Mouse (Mus musculus) left cerebral cortex, postnatal 36 days (tissue): ENCODE measurements around the gene Napsa. TPM values are rescaled to one million over a fixed set of nuclear protein-coding genes. Genes with fewer than 3 reads are reported as not detected.

Experiments used
- DNase-seq, 2 experiments: peaks; one replicate each; pipeline ENCODE4 v3.0.0; 2021 to 2022; ENCODE audit warnings: low spot score in 2 of 2, mixed read lengths in 1 of 2
- intact Hi-C: fragments of 180-260 bp; cut with DNase I; formaldehyde crosslinking; loops from one replicate; pipeline ENCODE4 v1.15.1; 2025
- total RNA-seq, 2 experiments: library from RNA; stranded (reverse); gene quantifications; 2 replicates each; pipeline ENCODE4 v1.2.3; 2021

Napsa gene
- total RNA-seq, 2 experiments from 2014 or later = not detected

DNA sequence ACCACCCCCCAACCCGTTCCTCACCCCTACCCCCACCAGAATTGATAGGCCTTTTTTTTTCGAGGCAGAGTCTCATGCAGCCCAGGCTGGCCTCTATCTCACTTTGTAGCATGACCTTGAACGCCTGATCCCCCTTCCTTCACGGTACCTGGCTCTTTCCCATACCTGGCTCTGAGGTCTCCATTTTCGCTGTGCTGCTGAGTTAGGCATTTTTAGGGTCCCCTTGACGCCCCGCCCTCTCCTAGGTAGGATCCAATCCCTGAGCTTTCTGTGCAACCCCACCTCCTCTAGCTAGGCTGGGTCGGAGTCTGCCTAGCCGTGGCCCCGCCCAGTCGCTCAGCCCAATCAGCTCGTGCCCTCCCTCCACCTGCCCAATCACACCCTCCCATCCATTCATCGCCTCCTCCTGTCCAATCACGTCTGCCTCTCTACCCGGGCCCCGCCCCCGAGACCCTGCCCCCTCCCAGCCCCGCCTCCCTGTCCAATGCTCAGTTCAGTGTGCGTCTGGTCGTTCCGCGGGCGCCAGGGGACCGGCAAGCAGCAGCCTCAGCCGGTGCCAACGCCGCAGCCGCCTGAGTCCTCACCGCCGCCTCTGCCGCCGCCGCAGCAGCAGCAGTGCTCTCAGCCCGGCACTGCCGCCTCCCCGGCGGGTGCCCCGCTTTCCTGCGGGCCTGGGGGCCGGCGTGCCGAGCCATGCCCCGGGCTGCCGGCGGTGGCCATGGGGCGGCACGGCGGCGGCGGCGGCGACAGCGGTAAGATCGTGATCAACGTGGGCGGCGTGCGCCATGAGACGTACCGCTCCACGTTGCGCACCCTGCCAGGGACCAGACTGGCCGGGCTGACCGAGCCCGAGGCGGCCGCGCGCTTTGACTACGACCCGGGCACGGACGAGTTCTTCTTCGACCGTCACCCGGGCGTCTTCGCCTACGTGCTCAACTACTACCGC, 18.5 kb downstream of the Napsa start, which contains the start of gene Kcnc3:
TSS of gene Kcnc3 (plus strand) at position 263 of the 946 bp plus-strand sequence.
- peak; percentile 91 to 93 for DNase-seq
- intact Hi-C loops = no loop called here

- intact Hi-C loops = no loop called here
These were observed 19.4 kb downstream of the Napsa start for GRCm38 (mm10) chr7:44591348-44592116.

GRCm38 (mm10) chr7:44593051-44593450, 20.9 kb downstream of the Napsa start:
- intact Hi-C loops = no loop called here
- no peak for DNase-seq

More at GRCm38 (mm10) chr7:44591348-44592116, 19.4 kb downstream of the Napsa start:
- peak; percentile 37 to 58 for DNase-seq

- intact Hi-C loops = no loop called here
These were observed 21.6 kb downstream of the Napsa start for GRCm38 (mm10) chr7:44593775-44594174.

DNA sequence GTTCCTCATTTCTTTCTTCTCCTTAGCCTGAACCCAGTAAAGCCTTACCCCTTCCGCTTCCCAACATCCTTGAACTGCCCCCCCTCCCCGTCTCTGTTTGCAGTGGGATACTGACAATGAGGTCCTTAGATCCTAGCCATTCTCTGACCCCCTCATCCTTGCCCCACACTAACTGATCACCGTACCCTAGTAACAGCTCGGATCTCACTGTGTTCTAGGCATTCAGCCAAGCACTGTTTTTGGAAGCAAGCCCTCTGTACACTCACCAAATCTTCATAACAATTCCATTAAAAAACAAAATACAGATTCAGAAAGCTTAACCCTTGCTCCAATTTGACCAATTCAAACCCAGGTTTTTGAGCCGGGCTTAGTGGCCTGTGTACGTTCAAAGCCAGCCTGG, 22.1 kb downstream of the Napsa start:
- intact Hi-C loops = no loop called here
- DNase-seq = no peak

More at GRCm38 (mm10) chr7:44593775-44594174, 21.6 kb downstream of the Napsa start:
- peak; percentile 86 to 89 for DNase-seq

DNA sequence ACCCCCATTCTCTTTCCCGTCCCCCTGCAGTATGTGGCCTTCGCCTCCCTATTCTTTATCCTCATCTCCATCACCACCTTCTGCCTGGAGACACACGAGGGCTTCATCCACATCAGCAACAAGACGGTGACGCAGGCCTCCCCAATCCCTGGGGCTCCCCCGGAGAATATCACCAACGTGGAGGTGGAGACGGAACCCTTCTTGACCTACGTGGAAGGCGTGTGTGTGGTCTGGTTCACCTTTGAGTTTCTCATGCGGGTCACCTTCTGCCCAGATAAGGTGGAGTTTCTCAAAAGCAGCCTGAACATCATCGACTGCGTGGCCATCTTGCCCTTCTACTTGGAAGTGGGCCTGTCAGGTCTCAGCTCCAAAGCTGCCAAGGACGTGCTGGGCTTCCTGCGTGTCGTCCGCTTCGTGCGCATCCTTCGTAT, 23.0 kb downstream of the Napsa start:
- intact Hi-C loops = no loop called here
- no peak for DNase-seq

DNA sequence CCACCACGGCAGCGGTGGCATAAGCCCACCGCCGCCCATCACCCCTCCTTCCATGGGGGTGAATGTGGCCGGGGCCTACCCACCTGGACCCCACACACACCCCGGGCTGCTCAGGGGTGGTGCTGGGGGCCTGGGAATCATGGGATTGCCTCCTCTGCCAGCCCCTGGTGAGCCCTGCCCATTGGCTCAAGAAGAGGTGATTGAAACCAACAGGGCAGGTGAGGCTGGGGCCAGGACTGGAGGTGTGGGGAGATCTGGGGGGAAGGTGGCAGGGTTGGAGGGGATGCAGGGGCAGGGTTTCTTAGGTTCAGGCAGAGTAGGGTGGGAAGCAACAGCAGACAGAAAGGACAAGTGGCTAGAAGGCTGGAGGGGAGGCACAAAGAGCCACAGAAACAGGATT, 23.9 kb downstream of the Napsa start:
- intact Hi-C loops = no loop called here
- no peak for DNase-seq

DNA sequence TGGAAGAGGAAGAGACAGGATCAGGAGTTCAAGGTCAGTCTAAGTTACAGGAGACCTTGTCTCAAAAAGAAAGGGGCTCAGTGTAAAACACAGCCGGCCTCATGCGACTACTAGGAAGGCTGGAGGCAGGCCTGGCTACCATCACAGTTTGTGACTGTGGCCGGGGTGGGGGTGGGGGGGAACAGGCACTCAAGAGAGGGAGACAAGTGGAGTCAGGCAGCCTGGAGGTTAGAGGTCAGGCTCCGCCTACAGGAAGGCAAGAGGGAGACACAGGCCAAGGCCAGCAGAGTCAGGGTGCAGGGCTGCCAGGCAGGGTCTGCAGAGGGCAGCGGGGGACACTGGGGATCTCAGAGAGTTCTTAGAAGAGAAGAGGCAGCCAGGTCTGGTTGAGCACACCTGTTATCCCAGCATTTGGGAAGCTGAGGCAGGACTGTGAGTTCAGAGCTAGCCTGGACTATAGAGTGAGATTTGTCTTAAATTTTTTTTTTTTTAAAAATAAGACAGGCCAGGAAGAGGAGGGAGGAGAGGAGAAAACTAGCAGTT, 24.9 kb downstream of the Napsa start:
- DNase-seq = no peak
- intact Hi-C loops = no loop called here

- no peak for DNase-seq
- intact Hi-C loops = no loop called here
These were observed 25.5 kb downstream of the Napsa start for GRCm38 (mm10) chr7:44597666-44598065.

- intact Hi-C loops = no loop called here
- DNase-seq = no peak
These were observed 26.2 kb downstream of the Napsa start for GRCm38 (mm10) chr7:44598336-44598735.

GRCm38 (mm10) chr7:44600691-44601262, 28.6 kb downstream of the Napsa start:
- intact Hi-C loops = no loop called here
- DNase-seq = no peak

GRCm38 (mm10) chr7:44601646-44602045, 29.5 kb downstream of the Napsa start:
- DNase-seq = no peak
- intact Hi-C loops = no loop called here

- DNase-seq = peak; percentile 81 to 84
- intact Hi-C loops = no loop called here
These were observed 30.3 kb downstream of the Napsa start for GRCm38 (mm10) chr7:44602443-44602842.

DNA sequence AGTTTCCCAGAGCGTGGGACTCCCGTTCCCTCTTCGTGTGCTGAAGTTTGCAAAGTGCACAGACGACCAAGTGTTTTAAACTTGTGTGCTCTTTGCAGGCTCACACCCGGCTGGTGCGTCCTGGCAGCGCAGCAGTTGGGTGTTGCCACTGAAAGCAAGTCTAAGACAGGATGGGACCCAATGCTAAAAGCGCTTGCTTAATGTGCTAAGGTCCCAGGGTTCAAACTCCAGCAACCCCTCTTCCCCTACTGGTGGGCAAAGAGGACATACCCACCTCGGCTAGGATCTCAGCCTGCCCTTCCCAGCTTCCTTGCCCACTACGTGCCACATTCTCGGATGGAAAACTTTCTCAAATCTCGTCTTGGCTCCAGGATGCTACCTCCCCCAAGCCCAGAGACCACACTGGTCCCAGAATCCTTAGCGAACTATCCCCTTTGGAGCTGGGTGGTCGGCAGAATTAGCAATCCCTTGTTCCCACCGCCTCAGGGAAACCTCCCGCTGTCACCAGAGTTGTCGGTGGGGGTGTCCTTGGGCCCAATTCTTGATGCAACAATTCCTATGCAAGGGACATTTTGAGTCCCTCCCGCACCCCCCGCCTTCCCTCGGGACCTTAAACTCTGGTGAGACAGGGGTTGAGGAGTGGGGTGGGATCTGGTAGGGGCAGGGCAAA, 31.1 kb downstream of the Napsa start:
- intact Hi-C loops = no loop called here
- DNase-seq = no peak

DNA sequence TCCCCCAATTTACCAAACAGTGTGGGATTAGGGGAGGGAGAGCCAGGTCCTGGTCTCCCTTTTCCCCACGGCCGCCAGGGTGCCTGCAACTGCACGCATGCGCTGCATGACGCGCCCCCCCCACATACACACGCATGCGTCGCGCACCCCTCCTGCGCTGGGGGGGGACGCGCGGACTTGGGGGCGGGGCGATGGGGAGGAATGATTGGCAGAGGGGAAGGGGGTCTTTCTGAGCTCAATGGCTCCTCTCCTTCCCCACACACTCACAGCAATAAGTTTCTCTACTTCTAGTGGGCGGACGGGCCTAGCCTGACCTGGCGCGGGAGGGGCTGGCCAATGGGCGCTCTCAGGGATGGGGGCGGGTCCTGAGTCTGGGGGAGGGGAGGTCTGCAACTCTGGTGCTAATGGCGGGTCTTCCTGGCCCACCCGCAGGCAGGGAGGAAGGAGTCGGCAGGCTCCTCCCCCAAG, 32.0 kb downstream of the Napsa start:
- intact Hi-C loops = no loop called here
- DNase-seq = peak in 1 of 2 experiments; percentile 52

GRCm38 (mm10) chr7:44604619-44605018, 32.4 kb downstream of the Napsa start:
- DNase-seq = no peak
- intact Hi-C loops = no loop called here

DNA sequence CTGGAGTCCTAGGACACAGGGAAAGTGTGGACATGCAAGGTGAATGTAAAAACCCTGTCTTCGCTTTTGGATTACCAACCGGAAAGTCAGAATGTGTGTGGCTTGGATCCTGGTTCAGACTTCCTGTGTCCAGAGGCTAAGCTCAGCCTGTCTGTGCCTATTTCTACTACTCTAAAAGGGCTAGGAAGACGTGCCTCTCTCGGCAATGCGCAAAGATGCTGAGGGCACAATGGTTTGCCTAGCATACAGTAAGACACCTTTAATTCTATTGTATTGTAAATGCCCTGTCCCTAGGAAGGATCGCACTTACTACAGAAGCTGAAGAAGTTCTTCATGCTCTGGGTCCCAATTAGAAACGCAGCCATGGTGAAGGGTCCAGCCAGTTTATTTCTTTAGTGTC, 33.3 kb downstream of the Napsa start:
- intact Hi-C loops = no loop called here
- no peak for DNase-seq

DNA sequence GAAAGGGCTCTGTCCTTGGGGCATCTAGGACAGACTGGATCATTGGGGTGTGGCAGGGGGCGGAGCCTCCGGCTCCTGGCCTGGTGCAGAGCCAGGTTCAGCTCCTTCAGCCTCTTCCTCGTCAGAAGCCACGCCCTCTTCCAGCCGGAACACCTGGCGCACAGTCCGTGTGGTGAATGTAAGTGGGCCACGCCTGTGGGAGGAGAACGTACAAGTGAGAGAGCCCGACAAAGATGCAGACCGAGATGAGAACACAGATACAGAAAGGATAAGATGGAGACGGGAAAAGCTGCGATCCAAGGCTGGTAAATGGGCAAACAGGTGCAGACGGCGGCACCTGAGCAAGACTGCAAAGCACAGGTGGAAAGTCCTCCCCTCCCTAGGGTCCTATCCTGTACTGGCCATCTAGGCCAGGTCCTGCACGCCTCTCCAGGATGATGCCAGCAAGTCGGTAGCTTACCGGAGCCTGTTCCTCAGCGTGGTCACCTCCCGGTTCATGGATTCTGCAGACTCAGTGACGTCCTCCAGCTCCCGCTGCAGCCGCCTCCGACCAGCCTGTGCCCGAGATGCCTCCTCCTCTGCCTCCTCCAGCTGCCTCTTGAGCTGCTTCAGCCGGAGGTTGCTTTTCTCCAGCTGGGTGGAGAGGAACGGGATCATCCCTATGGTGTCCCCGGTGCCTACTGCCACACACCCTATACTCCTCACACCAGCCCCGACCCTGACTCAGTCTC, 34.2 kb downstream of the Napsa start:
- DNase-seq = peak; percentile 53 to 62
- intact Hi-C loops = no loop called here

GRCm38 (mm10) chr7:44612192-44612591, 40.0 kb downstream of the Napsa start:
- intact Hi-C loops = no loop called here
- DNase-seq = no peak
